Mouse (Mus musculus) cerebellum, adult 8-10 months (tissue): ENCODE results near the gene Elac2.

Experiments
- DNase-seq: peaks from one replicate; pipeline ENCODE4 v3.0.0; 2022

Gene Elac2

DNA sequence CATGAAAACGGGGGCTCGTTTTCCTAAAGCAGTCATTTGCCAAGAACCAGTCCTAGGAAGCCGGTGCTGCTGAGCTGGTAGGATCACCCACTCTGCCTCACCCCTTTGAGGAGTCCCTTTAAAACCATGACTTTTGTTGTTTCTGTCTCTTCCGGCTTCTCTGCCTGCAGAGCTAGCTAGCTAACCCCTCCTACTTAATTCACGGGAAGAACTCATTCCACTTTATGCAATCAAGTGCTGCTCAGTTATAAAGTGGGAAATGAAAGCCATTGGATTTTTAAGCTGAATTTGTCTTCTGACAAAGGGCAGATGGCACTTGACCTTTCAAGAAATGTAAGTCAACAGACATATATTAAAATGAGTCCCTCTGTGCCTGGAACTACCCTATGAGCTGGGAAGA, 49.2 kb downstream of the Elac2 start:
- DNase-seq, result no peak

DNA sequence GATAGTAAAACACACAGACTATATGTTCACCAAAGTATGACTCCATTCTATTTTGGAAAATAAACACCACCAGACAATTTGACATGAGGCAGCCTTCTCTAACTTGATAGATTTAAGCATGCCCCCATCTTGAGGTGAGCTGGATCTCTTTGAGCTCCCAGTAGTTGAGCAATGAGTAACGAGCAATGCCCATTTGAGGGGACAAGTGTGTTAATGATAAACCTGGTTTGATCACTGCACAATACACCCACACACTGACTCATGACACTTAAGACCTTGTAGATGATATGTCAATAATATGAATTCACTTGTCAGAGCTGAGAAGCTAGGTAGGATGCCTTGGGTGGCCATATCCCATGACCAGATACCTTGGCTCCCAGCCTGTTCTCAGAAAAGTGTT, 51.4 kb downstream of the Elac2 start:
- no peak for DNase-seq

DNA sequence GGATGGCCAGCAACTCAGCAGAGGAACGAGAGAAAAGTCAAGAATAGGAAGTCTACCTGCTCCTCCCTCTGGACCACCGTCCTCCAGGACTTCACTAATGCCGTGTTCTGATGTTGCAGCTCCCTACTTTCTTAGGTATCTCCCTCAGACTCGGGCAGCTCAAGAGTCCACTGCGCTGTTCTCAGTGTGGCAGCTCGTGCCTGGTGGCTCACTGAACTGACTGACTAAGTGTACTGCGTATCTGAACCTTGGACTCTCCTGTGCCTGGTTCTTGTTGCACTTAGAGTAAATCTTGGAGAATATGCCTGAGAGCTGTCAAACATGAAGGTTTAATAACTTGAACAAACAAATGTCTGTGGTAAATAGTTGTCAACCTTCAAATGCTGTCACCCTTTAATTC, 53.4 kb downstream of the Elac2 start:
- no peak for DNase-seq

DNA sequence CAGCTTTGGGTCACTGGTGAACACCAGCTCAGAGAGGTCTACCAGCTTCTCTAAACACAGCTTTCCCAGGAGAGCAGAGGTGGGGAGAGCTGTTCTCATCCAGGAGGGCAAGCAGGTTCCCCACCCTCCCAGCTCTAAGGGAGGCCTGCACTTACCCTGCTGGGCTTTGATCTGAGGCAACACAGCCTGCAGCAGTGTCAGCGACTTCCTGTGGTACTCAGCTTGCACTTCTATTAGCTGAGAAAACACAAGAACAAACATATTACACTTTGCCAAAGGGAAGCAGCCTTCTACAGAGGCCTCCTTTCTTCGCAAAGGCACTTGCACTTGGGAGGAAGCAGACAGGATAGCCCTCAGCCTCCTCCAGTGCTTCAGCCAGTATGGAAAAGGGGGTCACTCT, 60.2 kb downstream of the Elac2 start:
- DNase-seq, result no peak

DNA sequence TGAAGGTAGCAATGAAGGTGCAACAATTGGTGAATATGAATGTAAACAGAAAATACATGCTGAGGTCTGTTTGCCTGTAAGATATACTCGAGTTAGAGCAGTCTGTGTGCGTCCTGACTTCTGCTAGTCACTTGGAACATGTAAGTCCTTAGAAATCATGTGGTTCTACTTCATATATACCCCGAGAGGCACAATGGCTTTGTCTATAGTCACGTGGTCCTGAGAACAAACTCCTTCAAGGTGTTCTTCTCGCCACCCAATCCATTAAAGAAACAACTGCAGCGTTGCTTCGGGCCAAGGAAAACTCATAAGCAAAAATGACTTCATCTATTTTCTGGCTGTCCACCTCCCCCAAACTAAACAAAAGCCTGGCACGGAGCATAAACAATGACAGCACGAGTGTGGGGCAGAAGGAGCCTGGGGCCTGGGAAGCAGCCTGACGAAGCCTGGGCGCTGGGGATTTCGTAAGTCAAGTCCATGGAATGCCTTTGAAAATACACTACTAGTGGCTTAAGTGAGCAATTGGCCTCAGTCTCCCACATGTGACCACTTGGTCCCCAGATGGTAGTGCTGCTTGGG, 60.8 kb downstream of the Elac2 start:
- DNase-seq, result no peak

DNA sequence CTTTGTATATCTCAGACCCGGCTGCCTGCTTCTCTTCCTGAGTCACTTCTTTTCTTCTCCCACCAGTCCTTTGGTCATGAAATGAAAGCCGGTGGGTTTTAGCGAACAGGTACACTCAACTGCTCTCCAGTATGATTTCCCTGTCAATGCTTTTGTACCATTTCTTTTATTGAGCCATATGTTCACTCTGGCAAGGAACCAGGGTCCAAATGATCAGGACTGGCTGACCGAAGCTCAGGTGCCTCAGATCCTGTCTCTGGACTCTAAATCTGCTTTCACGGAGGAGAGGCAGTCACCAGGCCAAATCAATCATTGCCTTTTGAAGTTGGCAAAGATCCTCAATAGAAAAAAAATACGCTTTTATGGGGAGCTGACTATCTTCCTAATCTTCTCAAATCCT, 61.7 kb downstream of the Elac2 start:
- no peak for DNase-seq

DNA sequence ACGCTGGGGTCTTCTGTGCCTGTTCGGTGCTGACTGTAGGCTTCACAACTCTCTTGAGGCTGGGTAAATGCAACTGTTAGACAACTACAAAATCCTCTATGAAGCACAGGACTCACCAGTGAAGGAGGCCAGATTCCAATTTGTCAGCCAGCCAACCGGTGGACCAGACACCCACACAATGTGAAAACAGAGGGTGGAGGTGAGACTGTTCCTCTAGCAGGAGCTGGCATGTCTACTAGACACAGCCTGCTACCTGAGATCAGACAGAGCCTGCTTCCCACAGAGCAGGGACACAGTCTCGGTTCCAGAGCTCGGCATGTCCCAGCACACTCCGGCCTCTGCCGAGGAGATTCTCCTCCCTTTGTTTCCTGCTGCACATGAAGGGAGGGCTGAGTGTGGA, 70.3 kb downstream of the Elac2 start:
- DNase-seq, result peak; percentile 73

DNA sequence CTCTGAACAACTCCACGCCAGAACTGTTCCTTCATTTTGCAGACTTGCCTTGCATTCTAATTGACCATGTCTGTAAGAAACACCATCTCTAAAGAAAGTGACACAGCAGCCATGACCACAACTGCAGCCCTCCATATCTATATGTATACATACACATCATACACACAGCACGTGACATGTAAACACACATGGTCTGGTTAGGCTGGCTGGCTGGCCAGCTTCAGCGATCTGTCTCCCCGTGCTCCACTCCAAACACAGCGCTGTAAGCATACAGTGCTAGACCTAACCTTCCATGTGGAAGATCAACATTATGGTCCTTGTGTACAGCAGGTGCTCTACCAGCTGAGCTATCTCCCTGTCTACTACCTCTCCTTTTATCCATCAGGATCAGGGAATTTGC, 72.0 kb downstream of the Elac2 start:
- no peak for DNase-seq
